Mouse (Mus musculus): Measurements from ENCODE around the gene Slc12a3.

DNA sequence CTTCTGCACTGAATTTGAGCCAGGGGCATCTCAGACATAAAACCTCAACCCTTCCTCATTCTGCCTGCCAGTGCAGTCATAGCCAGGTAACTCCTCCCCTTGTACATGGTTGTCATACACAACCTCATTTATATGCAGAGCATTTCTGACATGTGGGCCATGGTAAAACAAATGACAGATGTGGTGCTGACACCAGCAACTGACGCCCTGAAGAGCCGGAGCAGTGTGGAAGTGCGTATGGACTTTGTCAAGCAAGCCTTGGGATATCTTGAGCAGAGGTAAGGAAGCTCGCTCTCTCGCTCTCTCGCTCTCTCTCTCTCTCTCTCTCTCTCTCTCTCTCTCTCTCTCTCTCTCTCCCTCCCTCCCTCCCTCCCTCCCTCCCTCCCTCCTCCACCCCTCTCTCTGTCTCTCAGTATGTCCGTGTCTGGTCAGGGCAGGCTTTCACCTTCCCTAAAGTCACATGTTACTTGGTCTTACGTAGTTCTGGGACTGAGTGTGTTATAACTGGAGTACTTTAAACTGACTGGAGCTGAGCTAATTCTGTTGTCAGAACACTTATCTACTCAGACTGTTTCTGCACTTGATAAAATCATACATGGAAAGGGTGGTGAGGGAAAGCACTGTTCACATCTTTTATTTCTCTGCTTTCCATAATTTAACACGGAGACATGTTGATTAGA, 32.5 kb upstream of the Slc12a3 start:
- no peak for TF ChIP-seq CTCF (IDR thresholded peaks at IDR 0.05; ENCODE audit: low read depth)
- TF ChIP-seq EP300 (optimal IDR thresholded peaks at IDR 0.05): no peak

Data from stomach, postnatal 0 days (tissue).